Mouse (Mus musculus) erythroblast, embryonic 14.5 days (primary cell): ENCODE data around the gene Pecam1.

Experiments used
- GATA1 ChIP-seq: IDR thresholded peaks from 2 replicates; pipeline ENCODE4 v1.6.1; 2012; ENCODE audit warnings: low read length, inconsistent platforms, mixed read lengths
- TAL1 ChIP-seq: IDR thresholded peaks from 3 replicates; pipeline ENCODE4 v1.6.1; 2012; ENCODE audit warnings: low read length, inconsistent platforms, mixed read lengths

DNA sequence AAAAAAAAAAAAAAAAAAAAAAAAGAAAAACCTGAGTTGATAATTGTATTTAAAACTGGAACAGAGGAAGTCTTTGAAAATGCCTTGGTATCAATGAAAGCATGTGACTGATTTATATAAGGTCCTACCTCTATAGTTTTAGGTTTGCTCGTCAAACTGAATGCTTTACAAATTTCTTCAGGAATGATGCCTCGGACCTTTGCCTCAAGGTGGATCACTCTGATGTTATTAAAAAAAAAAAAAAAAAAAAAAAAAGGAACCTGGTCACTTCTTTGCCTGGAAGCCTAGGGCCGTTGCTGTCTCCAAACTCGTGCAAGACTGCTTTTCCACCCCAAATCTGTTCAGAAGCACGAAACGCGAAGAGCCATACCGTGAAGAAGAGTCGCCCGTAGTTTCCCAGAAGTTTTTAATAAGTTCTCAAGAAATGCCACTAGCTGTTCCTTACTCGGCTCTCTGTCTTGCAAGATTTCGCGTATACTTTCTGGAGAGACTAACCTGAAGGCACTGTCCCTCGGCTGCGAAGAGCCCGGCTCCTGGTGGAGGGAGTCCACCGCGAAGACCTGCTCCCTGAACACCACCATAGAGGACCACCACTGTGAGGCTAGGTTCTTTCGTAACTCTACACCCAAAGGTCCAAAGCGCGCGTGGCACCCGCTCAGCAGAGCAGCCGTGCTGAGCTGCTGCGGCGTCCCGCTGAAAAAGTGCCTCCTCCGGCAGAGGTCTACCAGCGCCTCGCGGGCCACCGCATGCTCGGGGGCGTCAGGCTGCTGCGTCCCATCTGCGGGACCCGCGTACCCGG, 28.4 kb upstream of the Pecam1 start:
- TF ChIP-seq TAL1 (no peak), GATA1 (no peak)
